In the genomic region with DNA sequence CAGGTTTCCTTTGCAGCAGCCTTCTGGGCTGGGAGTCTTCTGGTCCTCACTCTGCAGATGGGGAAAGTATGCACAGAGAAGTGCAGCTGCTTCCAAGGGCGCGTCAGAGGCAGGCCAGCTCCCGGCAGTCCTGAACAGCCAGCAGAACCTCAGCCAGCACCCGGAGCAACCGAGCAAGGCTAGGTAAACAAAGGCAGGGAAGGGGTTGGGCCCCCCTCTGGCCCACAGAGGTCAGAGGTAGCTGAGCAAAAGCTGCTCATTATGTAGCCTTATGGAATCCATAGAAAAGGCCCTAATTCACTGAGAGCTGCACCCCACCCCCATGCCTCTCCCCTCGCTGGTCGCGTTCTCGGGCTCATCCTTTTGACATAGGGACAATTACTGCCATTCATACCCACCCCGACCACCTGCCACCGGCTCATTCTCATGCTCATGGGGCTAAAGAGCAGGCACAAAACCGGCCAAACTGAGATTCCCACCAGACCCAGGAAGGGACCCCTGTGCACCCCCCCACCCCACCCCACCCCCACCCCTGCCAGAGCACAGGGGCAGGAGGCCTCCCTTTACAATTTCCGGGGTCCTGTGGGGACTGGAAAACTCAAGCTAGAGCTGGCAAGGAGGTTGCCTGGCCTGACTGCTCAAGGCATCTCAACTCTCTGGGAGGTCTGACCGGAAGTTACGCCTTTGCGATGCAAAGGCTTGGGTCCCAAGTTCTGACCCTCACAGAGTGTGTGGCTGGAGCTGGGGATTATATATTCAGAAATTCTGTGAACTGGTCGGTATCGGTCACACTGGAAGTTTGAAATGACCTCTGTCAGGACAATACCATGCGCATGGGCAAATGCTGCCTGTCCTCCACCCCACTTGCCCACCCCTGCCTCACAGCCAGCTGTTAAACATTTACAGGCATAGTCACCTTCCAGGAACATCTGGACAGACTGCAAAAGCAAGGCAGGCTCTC, we compare ENCODE assay signal across 8 mouse cellular contexts. TPM values are rescaled to one million over a fixed set of nuclear protein-coding genes. Genes with fewer than 3 reads are reported as not detected.
DNase-seq lines count a peak whose midpoint lies in the region; ATAC-seq lines count a peak whose summit lies in the region.
"Had no signal": no experiment of that assay in that cellular context is flagged by ENCODE, and none has a peak within 500 bp of the region (broad histone marks: within the 10 kb centered on the region; RNA-seq: fewer than 3 reads in every experiment).

No protein-coding gene starts in this region.

- H3K9me3 ChIP-seq in embryonic facial prominence, embryonic 15.5 days (replicated peaks): no peaks in the 10 kb centered on the region
- no peaks in the 10 kb centered on the region for H3K9me3 ChIP-seq in hindbrain, embryonic 15.5 days
- H3K9me3 ChIP-seq in liver, embryonic 13.5 days (replicated peaks): no peaks in the 10 kb centered on the region
- H3K9me3 ChIP-seq: liver, embryonic 15.5 days had no signal

- peak overlapping the region; percentile 33 for H3K4me2 ChIP-seq in embryonic facial prominence, embryonic 15.5 days (replicated peaks)
- no peak overlapping the region for H3K4me2 ChIP-seq in hindbrain, embryonic 15.5 days
- H3K4me2 ChIP-seq in liver, embryonic 13.5 days: no peak overlapping the region
- H3K4me2 ChIP-seq: liver, embryonic 15.5 days had no signal

- H3K27ac ChIP-seq in embryonic facial prominence, embryonic 15.5 days (replicated peaks): peak overlapping the region; percentile 48; the same call in 1 of the 2 replicates
- H3K27ac ChIP-seq in hindbrain, embryonic 15.5 days (replicated peaks): 0 out of 2 replicates have a peak overlapping the region, but pooled peaks have one; percentile 9
- no peak overlapping the region for H3K27ac ChIP-seq in liver, embryonic 13.5 days
- H3K27ac ChIP-seq: liver, embryonic 15.5 days had no signal

- H3K9ac ChIP-seq in embryonic facial prominence, embryonic 15.5 days: no peak overlapping the region
- H3K9ac ChIP-seq in hindbrain, embryonic 15.5 days: no peak overlapping the region
- no peak overlapping the region for H3K9ac ChIP-seq in liver, embryonic 13.5 days
- H3K9ac ChIP-seq: liver, embryonic 15.5 days had no signal

- H3K27me3 ChIP-seq in embryonic facial prominence, embryonic 15.5 days: no peaks in the 10 kb centered on the region
- H3K27me3 ChIP-seq in hindbrain, embryonic 15.5 days: 0 out of 2 replicates have a peak, but pooled peaks cover 3% of the 10 kb centered on the region
- H3K27me3 ChIP-seq in liver, embryonic 13.5 days: no peaks in the 10 kb centered on the region
- H3K27me3 ChIP-seq: liver, embryonic 15.5 days had no signal

- peaks cover 17% of the 10 kb centered on the region for H3K4me1 ChIP-seq in embryonic facial prominence, embryonic 15.5 days
- peaks cover 6% of the 10 kb centered on the region; the same call in 1 of the 2 replicates for H3K4me1 ChIP-seq in hindbrain, embryonic 15.5 days (replicated peaks)
- H3K4me1 ChIP-seq in liver, embryonic 13.5 days (replicated peaks): peaks cover 14% of the 10 kb centered on the region; the same call in 1 of the 2 replicates

- ATAC-seq in embryonic facial prominence, embryonic 15.5 days (ENCODE audit: insufficient number of reproducible peaks, low FRiP score, low TSS enrichment, low read depth): peak; percentile 39; the same call in 1 of the 2 replicates
- peak; percentile 45 for ATAC-seq in hindbrain, embryonic 15.5 days (ENCODE audit: low FRiP score, low read depth)
- ATAC-seq in liver, embryonic 13.5 days (ENCODE audit: low read depth): 0 out of 2 replicates have a peak, but pooled peaks have one; percentile 30

- 22% methylated on average over 19 of the region's 19 CpGs for WGBS in embryonic facial prominence, embryonic 15.5 days
- WGBS in hindbrain, embryonic 15.5 days: 14% methylated on average over 19 of the region's 19 CpGs
- WGBS in liver, embryonic 13.5 days (ENCODE audit: insufficient replicate concordance): 47% methylated on average over 19 of the region's 19 CpGs

- peak; percentile 75 for DNase-seq in embryo, embryonic 10 days (ENCODE audit: low spot score)
- no peak for DNase-seq in liver, embryonic 13.5 days
- DNase-seq in T-cell, adult 2 months (ENCODE audit: low spot score): no peak
- no peak for DNase-seq in cerebellum, adult 9-11 months
- DNase-seq in cerebellum, postnatal 25 days: no peak

- no peak overlapping the region; the same call in 1 of the 2 replicates for H3K4me3 ChIP-seq in embryonic facial prominence, embryonic 15.5 days (replicated peaks)
- H3K4me3 ChIP-seq in hindbrain, embryonic 15.5 days: no peak overlapping the region
- no peak overlapping the region for H3K4me3 ChIP-seq in liver, embryonic 13.5 days (replicated peaks)
- H3K4me3 ChIP-seq: liver, embryonic 15.5 days had no signal

- H3K36me3 ChIP-seq in embryonic facial prominence, embryonic 15.5 days: no peaks in the 10 kb centered on the region
- no peaks in the 10 kb centered on the region for H3K36me3 ChIP-seq in hindbrain, embryonic 15.5 days
- H3K36me3 ChIP-seq in liver, embryonic 13.5 days: no peaks in the 10 kb centered on the region
- H3K36me3 ChIP-seq: liver, embryonic 15.5 days had no signal

RNA-seq across cellular contexts. Expression of gene Fzd7, which starts 59.0 kb away (rescaled TPM):
- 11.9 TPM in 2 replicates for polyA plus RNA-seq in embryonic facial prominence, embryonic 15.5 days (2015; fragmentation: Nextera tagmentation; extraction: Ambion mirVana)
- polyA plus RNA-seq in hindbrain, embryonic 15.5 days (2015; fragmentation: Nextera tagmentation; extraction: Ambion mirVana): 2.5 and 2.8 TPM in 2 replicates
- 1.4 and 2.0 TPM in 2 replicates for polyA plus RNA-seq in liver, embryonic 13.5 days (2015; fragmentation: Nextera tagmentation; extraction: Ambion mirVana)
